Mouse (Mus musculus): Measurements from ENCODE around the gene Gm5141. TPM values are rescaled to one million over a fixed set of nuclear protein-coding genes. Genes with fewer than 3 reads are reported as not detected.
A peak's percentile ranks its signal among the peaks of the same experiment; 100 is the strongest.
"Not testable (repeated sequence)": the region's sequence is repeated elsewhere in the genome, so short reads cannot be mapped to it uniquely, and the experiment has no call there.

Gm5141 gene
- polyA plus RNA-seq, 1 experiment from 2014 or later, result 11.7 TPM

DNA sequence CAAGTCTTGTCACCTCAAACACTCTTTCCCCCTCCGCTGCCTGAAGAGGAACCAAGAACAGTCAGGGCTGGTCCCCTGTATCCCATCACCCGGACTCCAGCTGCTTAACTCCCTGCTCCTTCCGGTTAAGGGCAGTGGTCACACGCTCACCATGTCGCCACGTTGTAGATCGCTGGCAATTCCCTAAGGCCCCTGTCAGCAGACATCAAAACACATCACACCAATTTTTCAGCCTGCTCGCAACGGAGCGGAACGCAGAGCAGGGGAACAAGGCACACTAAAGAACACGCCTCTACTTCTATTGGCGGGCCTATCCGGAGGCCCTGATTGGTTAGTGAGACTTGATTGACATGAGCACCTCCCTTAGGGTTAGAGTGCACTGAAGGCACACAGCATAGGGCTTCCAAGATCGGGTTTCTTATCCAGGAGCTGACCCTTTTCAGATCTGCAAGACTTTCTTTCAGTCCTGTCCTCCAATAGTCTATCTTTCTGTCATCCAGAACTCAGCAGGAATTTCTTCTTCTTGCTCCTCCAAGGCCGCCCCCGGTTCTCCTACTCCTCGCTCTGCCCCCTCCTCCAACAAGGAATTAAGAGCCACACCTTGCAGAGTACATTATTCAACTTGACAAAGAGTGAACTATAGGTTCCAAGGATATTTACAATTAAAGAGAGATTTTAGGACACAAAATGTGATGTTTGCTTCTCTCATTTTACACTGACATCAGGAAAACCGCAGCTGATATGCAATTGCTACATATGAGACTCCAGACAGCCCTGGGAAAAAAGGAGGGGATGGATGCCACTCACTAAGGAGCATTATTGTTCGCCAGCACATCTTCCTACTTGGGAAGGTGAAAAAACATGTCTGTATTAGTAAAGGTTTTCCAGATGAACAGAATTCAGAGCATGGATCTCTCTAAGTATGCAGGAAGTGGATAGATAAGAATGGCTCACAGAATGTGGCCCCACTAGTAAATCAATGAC lies 24.9 kb downstream of the Gm5141 start, which contains the start of gene Platr25:
Platr25 (minus strand) TSS at position 278 of the 984 bp plus-strand sequence.
- peak; percentile 97 for ATAC-seq (ENCODE audit: low read depth)
- H3K36me3 ChIP-seq (ENCODE audit: control insufficient read depth, insufficient read depth, low read length); H3K27me3 ChIP-seq (ENCODE audit: control insufficient read depth, insufficient read depth, low read length); H3K4me1 ChIP-seq (ENCODE audit: control insufficient read depth, insufficient read depth, low read length); H3K9me3 ChIP-seq (ENCODE audit: control insufficient read depth, low read length); H3K27ac ChIP-seq (ENCODE audit: low read depth, low read length): not testable (repeated sequence)
- peak within 1 kb of the TSS; percentile 42 for H3K4me2 ChIP-seq (ENCODE audit: low read depth, low read length)
- H3K9ac ChIP-seq (replicated peaks; ENCODE audit: low read depth, low read length), result peak within 1 kb of the TSS; percentile 48; the same call in 1 of the 2 replicates
- H3K4me3 ChIP-seq (ENCODE audit: low read depth, low read length), result peak within 1 kb of the TSS; percentile 42
- 8% methylated on average over 20 of the region's 20 CpGs for WGBS

DNA sequence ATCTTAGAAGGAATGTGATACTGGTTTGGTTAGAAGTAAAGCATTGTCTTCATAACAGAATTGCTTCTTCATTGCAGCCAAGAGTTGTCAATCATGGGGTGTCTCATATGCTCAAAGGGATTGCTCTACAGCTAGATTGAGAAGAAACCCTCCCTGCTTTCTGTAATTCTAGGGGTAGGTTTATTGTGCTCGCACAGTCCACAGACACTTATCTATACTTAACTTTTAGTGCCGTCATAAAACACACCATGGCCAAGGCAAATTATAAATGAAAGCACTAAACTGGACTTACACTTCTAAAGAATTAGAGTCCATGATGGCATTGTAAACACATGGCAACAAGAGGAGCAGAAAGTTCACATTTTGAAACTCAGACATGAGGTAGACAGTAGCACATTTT lies 52.3 kb downstream of the Gm5141 start:
- H3K4me2 ChIP-seq (ENCODE audit: low read depth, low read length), result no peak overlapping the region
- H3K9ac ChIP-seq (replicated peaks; ENCODE audit: low read depth, low read length), result no peak overlapping the region
- no peaks in the 10 kb centered on the region for H3K4me1 ChIP-seq (ENCODE audit: control insufficient read depth, insufficient read depth, low read length)
- no peaks in the 10 kb centered on the region for H3K36me3 ChIP-seq (ENCODE audit: control insufficient read depth, insufficient read depth, low read length)
- 77% methylated on average over 2 of the region's 2 CpGs for WGBS
- ATAC-seq (ENCODE audit: low read depth), result no peak
- H3K27me3 ChIP-seq (ENCODE audit: control insufficient read depth, insufficient read depth, low read length), result no peaks in the 10 kb centered on the region
- no peak overlapping the region for H3K4me3 ChIP-seq (ENCODE audit: low read depth, low read length)
- H3K27ac ChIP-seq (ENCODE audit: low read depth, low read length), result no peak overlapping the region
- no peaks in the 10 kb centered on the region for H3K9me3 ChIP-seq (ENCODE audit: control insufficient read depth, low read length)

MicroRNAs within 50 kb of the gene (microRNA counts, 519-probe panel; counts per million panel counts)
- microRNA mmu-miR-713, result not detected

Small RNA genes lying within 50 kb of the gene (microRNA-seq; reads per million reads assigned to microRNA genes)
- gene Gm24588, result not detected
- not detected for gene Mir713

Other genes with a start within 250 kb of the Gm5141 start
- not detected in 2 replicates for gene Zfp935, start 227.3 kb downstream of the Gm5141 start, polyA plus RNA-seq (2014; fragmentation: Nextera tagmentation; extraction: Ambion mirVana)
- gene Zfp934, start 214.6 kb downstream of the Gm5141 start, polyA plus RNA-seq (2014; fragmentation: Nextera tagmentation; extraction: Ambion mirVana), result 13.0 and 13.5 TPM in 2 replicates
- gene 6720489N17Rik, start 161.6 kb downstream of the Gm5141 start, polyA plus RNA-seq (2014; fragmentation: Nextera tagmentation; extraction: Ambion mirVana), result 7.3 and 9.2 TPM in 2 replicates
- 43.7 and 44.9 TPM in 2 replicates for gene Platr25, start 25.1 kb downstream of the Gm5141 start, polyA plus RNA-seq (2014; fragmentation: Nextera tagmentation; extraction: Ambion mirVana)
- gene Fbp2, start 72.6 kb upstream of the Gm5141 start, polyA plus RNA-seq (2014; fragmentation: Nextera tagmentation; extraction: Ambion mirVana), result 0.19 and 0.55 TPM in 2 replicates
- 0.27 and 0.68 TPM in 2 replicates for gene Fbp1, start 102.5 kb upstream of the Gm5141 start, polyA plus RNA-seq (2014; fragmentation: Nextera tagmentation; extraction: Ambion mirVana)
- 28.8 and 60.2 TPM in 2 replicates for gene 2010111I01Rik, start 179.1 kb upstream of the Gm5141 start, polyA plus RNA-seq (2014; fragmentation: Nextera tagmentation; extraction: Ambion mirVana)